Mouse (Mus musculus) C3H10T1/2 (cell line): ENCODE results near the gene Rsph6a. TPM values are rescaled to one million over a fixed set of nuclear protein-coding genes. Genes with fewer than 3 reads are reported as not detected.

Experiments used
- polyA plus RNA-seq, 2 experiments: library from polyadenylated mRNA; unstranded; fragments of >200 nt; fragmentation: generic; extraction: Trizol; gene quantifications; one replicate each; pipeline ENCODE4 v1.2.1; 2012; ENCODE audit warnings: missing spikeins in 2 of 2

The Rsph6a gene
- under 1 TPM; 0.08 to 0.26 TPM for polyA plus RNA-seq

GRCm38 (mm10) chr7:19054047-19054776 is at the start of gene Rsph6a:
TSS of gene Rsph6a (plus strand) at chr7:19054690.

GRCm38 (mm10) chr7:19023357-19023814 is 31.1 kb upstream of the Rsph6a start, which contains the start of gene Foxa3:
TSS of gene Foxa3 (minus strand) at chr7:19023538.

GRCm38 (mm10) chr7:19024096-19024506 is 30.4 kb upstream of the Rsph6a start, which contains the start of gene Sympk:
TSS of gene Sympk (plus strand) at chr7:19024377.

GRCm38 (mm10) chr7:19075723-19076585 is 21.5 kb downstream of the Rsph6a start, which contains the start of gene Dmwd:
TSS of gene Dmwd (plus strand) at chr7:19076227.

GRCm38 (mm10) chr7:19083701-19084100 is 29.2 kb downstream of the Rsph6a start, which contains the start of gene Dmpk:
TSS of gene Dmpk (plus strand) at chr7:19083849.

GRCm38 (mm10) chr7:19094471-19094825 is 40.0 kb downstream of the Rsph6a start, which contains the start of gene Six5:
TSS of gene Six5 (plus strand) at chr7:19094594.

GRCm38 (mm10) chr7:19118028-19118771 is 63.7 kb downstream of the Rsph6a start, which contains the start of gene Gm4969:
TSS of gene Gm4969 (minus strand) at chr7:19118368.

GRCm38 (mm10) chr7:19119631-19120429 is 65.3 kb downstream of the Rsph6a start, which contains the start of gene Fbxo46:
TSS of gene Fbxo46 (plus strand) at chr7:19119859.

Other genes starting within 250 kb of the Rsph6a start
- gene Psg17, start 233.1 kb upstream of the Rsph6a start, polyA plus RNA-seq = not detected
- 1 to 10 TPM in 1 of 2 experiments, under 1 TPM in 1; 0.04 to 2.0 TPM for gene Mill2, start 214.7 kb upstream of the Rsph6a start, polyA plus RNA-seq
- gene Pglyrp1, start 183.4 kb upstream of the Rsph6a start, polyA plus RNA-seq = under 1 TPM; 0.11 to 0.40 TPM
- 10 to 100 TPM; 10.0 to 22.1 TPM for gene Ccdc61, start 144.3 kb upstream of the Rsph6a start, polyA plus RNA-seq
- under 1 TPM; 0.04 to 0.15 TPM for gene Nova2, start 128.8 kb upstream of the Rsph6a start, polyA plus RNA-seq
- gene Nanos2, start 67.3 kb upstream of the Rsph6a start, polyA plus RNA-seq = not detected
- 10 to 100 TPM; 12.3 to 25.1 TPM for gene Mypop, start 63.4 kb upstream of the Rsph6a start, polyA plus RNA-seq
- gene Irf2bp1, start 50.6 kb upstream of the Rsph6a start, polyA plus RNA-seq = 10 to 100 TPM; 40.5 to 48.4 TPM
- gene Foxa3, start 31.2 kb upstream of the Rsph6a start, polyA plus RNA-seq = under 1 TPM; 0.04 to 0.06 TPM
- 100 to 1,000 TPM in 1 of 2 experiments, 10 to 100 TPM in 1; 85.0 to 109 TPM for gene Sympk, start 30.3 kb upstream of the Rsph6a start, polyA plus RNA-seq
- gene Dmwd, start 21.5 kb downstream of the Rsph6a start, polyA plus RNA-seq = 10 to 100 TPM; 39.5 to 50.7 TPM
- 10 to 100 TPM; 23.1 to 40.3 TPM for gene Dmpk, start 29.2 kb downstream of the Rsph6a start, polyA plus RNA-seq
- gene Six5, start 39.9 kb downstream of the Rsph6a start, polyA plus RNA-seq = 10 to 100 TPM in 1 of 2 experiments, 1 to 10 TPM in 1; 3.1 to 18.0 TPM
- not detected for gene Gm4969, start 63.7 kb downstream of the Rsph6a start, polyA plus RNA-seq
- gene Fbxo46, start 65.2 kb downstream of the Rsph6a start, polyA plus RNA-seq = 1 to 10 TPM; 3.9 to 9.2 TPM
- 1 to 10 TPM; 4.7 to 6.0 TPM for gene Qpctl, start 94.6 kb downstream of the Rsph6a start, polyA plus RNA-seq
- 100 to 1,000 TPM; 214 to 583 TPM for gene Snrpd2, start 95.0 kb downstream of the Rsph6a start, polyA plus RNA-seq
- under 1 TPM; 0.02 to 0.15 TPM for gene Gipr, start 111.4 kb downstream of the Rsph6a start, polyA plus RNA-seq
- gene Eml2, start 121.7 kb downstream of the Rsph6a start, polyA plus RNA-seq = under 1 TPM in 1 of 2 experiments, not detected in 1; 0.02 TPM
- under 1 TPM; 0.05 to 0.14 TPM for gene Gpr4, start 157.8 kb downstream of the Rsph6a start, polyA plus RNA-seq
- gene Opa3, start 173.6 kb downstream of the Rsph6a start, polyA plus RNA-seq = 10 to 100 TPM; 22.3 to 24.0 TPM
- gene Vasp, start 217.1 kb downstream of the Rsph6a start, polyA plus RNA-seq = 10 to 100 TPM; 30.1 to 39.1 TPM
- not detected for gene Ppm1n, start 225.4 kb downstream of the Rsph6a start, polyA plus RNA-seq
- 1 to 10 TPM in 1 of 2 experiments, under 1 TPM in 1; 0.91 to 1.1 TPM for gene Rtn2, start 227.9 kb downstream of the Rsph6a start, polyA plus RNA-seq